Mouse (Mus musculus): ENCODE results near the gene Thrb.

DNA sequence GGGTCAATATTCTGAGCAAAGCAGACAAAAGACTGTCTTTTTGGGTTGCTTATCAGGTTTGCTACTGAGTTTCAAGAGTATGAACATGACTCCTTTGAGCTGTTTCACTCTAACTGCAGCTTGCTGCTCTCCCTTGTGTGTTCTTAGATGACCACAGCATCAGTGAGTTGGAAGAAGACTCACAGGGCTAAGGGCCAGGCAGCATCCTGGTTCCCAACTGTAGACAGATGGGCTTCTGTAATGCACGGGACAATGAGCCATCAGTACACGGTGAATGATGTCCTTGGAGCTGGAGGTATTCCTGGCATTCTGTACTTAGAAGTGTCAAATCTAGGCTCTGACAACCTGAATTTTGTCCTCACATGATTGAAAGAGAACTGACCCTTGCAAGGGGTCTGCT, 255.5 kb downstream of the Thrb start:
- TF ChIP-seq POLR2A (IDR thresholded peaks at IDR 0.05; ENCODE audit: borderline replicate concordance, low read depth, low read length) (no peak), CTCF (IDR thresholded peaks at IDR 0.05; ENCODE audit: low read depth, low read length) (no peak)
